Mouse (Mus musculus) MEL (cell line): ENCODE measurements at regions not wholly inside any gene's neighbourhood (a gene's known extent, or its start where the extent isn't known, plus 50 kb on each side); places are given as distances from the start of the nearest gene placed in this dataset.

Source experiments
- DNase-seq: peaks from one replicate; pipeline ENCODE4 v3.0.0; 2011; ENCODE audit warnings: low read depth, low spot score
- H3K27ac ChIP-seq: 2 replicates; pipeline ENCODE4 v1.5.1; 2012; ENCODE audit warnings: low read depth, mild to moderate bottlenecking, control low read depth, low read length, moderate library complexity; ENCODE audit not compliant: control insufficient read depth
- H3K27me3 ChIP-seq, 2 experiments: fragments of 150-350 bp in 1 of 2; sonication (generic) in 1 of 2; 2 replicates each; pipeline ENCODE4 v1.6.1; 2012; ENCODE audit warnings: low read length in 2 of 2, mild to moderate bottlenecking in 2 of 2, improper control_type of control experiment in 1 of 2, moderate library complexity in 1 of 2; ENCODE audit not compliant: insufficient read depth in 2 of 2, control insufficient read depth in 1 of 2
- H3K36me3 ChIP-seq, 2 experiments: 2 replicates each; pipeline ENCODE4 v1.6.1; 2012 to 2014; ENCODE audit warnings: low read length in 2 of 2, improper control_type of control experiment in 1 of 2, inconsistent platforms in 1 of 2, mild to moderate bottlenecking in 1 of 2; ENCODE audit not compliant: insufficient read depth in 2 of 2, control insufficient read depth in 1 of 2
- H3K4me1 ChIP-seq, 2 experiments: fragments of 150-350 bp in 1 of 2; sonication (generic) in 1 of 2; 2 replicates each; pipeline ENCODE4 v1.6.1; 2012; ENCODE audit warnings: low read length in 2 of 2, improper control_type of control experiment in 1 of 2, mild to moderate bottlenecking in 1 of 2; ENCODE audit not compliant: insufficient read depth in 2 of 2, control insufficient read depth in 1 of 2
- H3K4me3 ChIP-seq, 2 experiments: fragments of 150-350 bp in 1 of 2; sonication (generic) in 1 of 2; 2 replicates each; pipeline ENCODE4 v1.5.1; 2012; ENCODE audit warnings: low read depth in 2 of 2, low read length in 2 of 2, mild to moderate bottlenecking in 2 of 2, moderate library complexity in 2 of 2, control low read depth in 1 of 2, improper control_type of control experiment in 1 of 2; ENCODE audit not compliant: control insufficient read depth in 1 of 2, insufficient read depth in 1 of 2
- H3K79me2 ChIP-seq: 2 replicates; pipeline ENCODE4 v1.6.1; 2012; ENCODE audit warnings: mild to moderate bottlenecking, low read length, moderate library complexity; ENCODE audit not compliant: control insufficient read depth, poor library complexity, insufficient read depth
- H3K9ac ChIP-seq: 2 replicates; pipeline ENCODE4 v1.6.1; 2012; ENCODE audit warnings: low read depth, mild to moderate bottlenecking, control low read depth, low read length, moderate library complexity; ENCODE audit not compliant: control insufficient read depth, poor library complexity, severe bottlenecking
- H3K9me3 ChIP-seq: fragments of 150-350 bp; sonication (generic); replicated peaks from 2 replicates; pipeline ENCODE4 v1.6.1; 2012; ENCODE audit warnings: mild to moderate bottlenecking, low read length, improper control_type of control experiment, moderate library complexity; ENCODE audit not compliant: insufficient read depth
- CHD1 ChIP-seq: IDR thresholded peaks from 2 replicates; pipeline ENCODE4 v1.6.1; 2012; ENCODE audit warnings: low read depth, mild to moderate bottlenecking, inconsistent platforms, low read length, improper control_type of control experiment
- CHD2 ChIP-seq: IDR thresholded peaks from 2 replicates; pipeline ENCODE4 v1.6.1; 2011; ENCODE audit warnings: low read length, improper control_type of control experiment
- CTCF ChIP-seq, 3 experiments: IDR thresholded peaks in 2 of 3; conservative IDR thresholded peaks in 1 of 3; 2 replicates each; pipeline ENCODE4 v1.5.1; 2011 to 2012; ENCODE audit warnings: low read length in 3 of 3, low read depth in 2 of 3, mild to moderate bottlenecking in 2 of 3, improper control_type of control experiment in 1 of 3, inconsistent platforms in 1 of 3, mixed read lengths in 1 of 3, moderate library complexity in 1 of 3; ENCODE audit not compliant: control insufficient read depth in 1 of 3, insufficient read depth in 1 of 3, poor library complexity in 1 of 3, severe bottlenecking in 1 of 3
- E2F4 ChIP-seq: IDR thresholded peaks from 2 replicates; pipeline ENCODE4 v1.6.1; 2011; ENCODE audit warnings: low read depth, low read length, improper control_type of control experiment, borderline replicate concordance
- EP300 ChIP-seq, 2 experiments: IDR thresholded peaks; 2 replicates each; pipeline ENCODE4 v1.6.1; 2011; ENCODE audit warnings: improper control_type of control experiment in 2 of 2, low read length in 2 of 2, low read depth in 1 of 2, mild to moderate bottlenecking in 1 of 2
- ETS1 ChIP-seq: IDR thresholded peaks from 2 replicates; pipeline ENCODE4 v1.6.1; 2012; ENCODE audit warnings: low read depth, mild to moderate bottlenecking, inconsistent platforms, low read length, improper control_type of control experiment, moderate library complexity
- GATA1 ChIP-seq: IDR thresholded peaks from 2 replicates; pipeline ENCODE4 v1.6.1; 2011; ENCODE audit warnings: low read depth, low read length, improper control_type of control experiment
- KAT2A ChIP-seq: conservative IDR thresholded peaks from 2 replicates; pipeline ENCODE4 v1.6.1; 2012; ENCODE audit warnings: low read depth, low read length, improper control_type of control experiment, inconsistent platforms
- MAFK ChIP-seq: IDR thresholded peaks from 2 replicates; pipeline ENCODE4 v1.6.1; 2011; ENCODE audit warnings: low read depth, mild to moderate bottlenecking, low read length, improper control_type of control experiment, borderline replicate concordance
- MAZ ChIP-seq: IDR thresholded peaks from 2 replicates; pipeline ENCODE4 v1.6.1; 2012; ENCODE audit warnings: low read depth, mild to moderate bottlenecking, inconsistent platforms, low read length, improper control_type of control experiment
- NRF1 ChIP-seq: IDR thresholded peaks from 2 replicates; pipeline ENCODE4 v1.6.1; 2014; ENCODE audit warnings: low read depth, mild to moderate bottlenecking, inconsistent platforms, low read length, improper control_type of control experiment, moderate library complexity; ENCODE audit not compliant: poor library complexity, insufficient read depth, severe bottlenecking
- POLR2A ChIP-seq, 2 experiments: IDR thresholded peaks; 2 replicates each; pipeline ENCODE4 v1.6.1; 2011 to 2012; ENCODE audit warnings: low read length in 2 of 2, mild to moderate bottlenecking in 2 of 2, control low read depth in 1 of 2, improper control_type of control experiment in 1 of 2, low read depth in 1 of 2, moderate library complexity in 1 of 2; ENCODE audit not compliant: control insufficient read depth in 1 of 2, insufficient read depth in 1 of 2, poor library complexity in 1 of 2
- RAD21 ChIP-seq: IDR thresholded peaks from 2 replicates; pipeline ENCODE4 v1.6.1; 2011; ENCODE audit warnings: mild to moderate bottlenecking, low read depth, low read length, improper control_type of control experiment
- SMC3 ChIP-seq: IDR thresholded peaks from 2 replicates; pipeline ENCODE4 v1.6.1; 2011; ENCODE audit warnings: low read depth, low read length, improper control_type of control experiment
- TAL1 ChIP-seq: IDR thresholded peaks from 2 replicates; pipeline ENCODE4 v1.6.1; 2012; ENCODE audit warnings: mild to moderate bottlenecking, inconsistent platforms, low read length, moderate library complexity, mixed read lengths
- TBP ChIP-seq: IDR thresholded peaks from 2 replicates; pipeline ENCODE4 v1.8.0; 2011; ENCODE audit warnings: low read depth, low read length, improper control_type of control experiment
- UBTF ChIP-seq: IDR thresholded peaks from 2 replicates; pipeline ENCODE4 v1.6.1; 2012; ENCODE audit warnings: low read depth, mild to moderate bottlenecking, inconsistent platforms, low read length, improper control_type of control experiment, moderate library complexity, borderline replicate concordance; ENCODE audit not compliant: insufficient read depth
- USF1 ChIP-seq: IDR thresholded peaks from 2 replicates; pipeline ENCODE4 v1.6.1; 2014; ENCODE audit warnings: low read depth, mild to moderate bottlenecking, inconsistent platforms, low read length, improper control_type of control experiment, moderate library complexity
- USF2 ChIP-seq, 2 experiments: IDR thresholded peaks; 2 replicates each; pipeline ENCODE4 v1.6.1; 2011 to 2012; ENCODE audit warnings: improper control_type of control experiment in 2 of 2, low read length in 2 of 2, borderline replicate concordance in 1 of 2, inconsistent platforms in 1 of 2, low read depth in 1 of 2, mild to moderate bottlenecking in 1 of 2; ENCODE audit not compliant: insufficient read depth in 1 of 2
- ZC3H11A ChIP-seq: IDR thresholded peaks from 2 replicates; pipeline ENCODE4 v1.6.1; 2012; ENCODE audit warnings: low read depth, mild to moderate bottlenecking, inconsistent platforms, low read length, improper control_type of control experiment
- ZMIZ1 ChIP-seq: IDR thresholded peaks from 2 replicates; pipeline ENCODE4 v1.6.1; 2012; ENCODE audit warnings: low read depth, mild to moderate bottlenecking, inconsistent platforms, low read length, improper control_type of control experiment, moderate library complexity
- ZNF384 ChIP-seq: IDR thresholded peaks from 2 replicates; pipeline ENCODE4 v1.6.1; 2012; ENCODE audit warnings: low read depth, mild to moderate bottlenecking, inconsistent platforms, low read length, improper control_type of control experiment

DNA sequence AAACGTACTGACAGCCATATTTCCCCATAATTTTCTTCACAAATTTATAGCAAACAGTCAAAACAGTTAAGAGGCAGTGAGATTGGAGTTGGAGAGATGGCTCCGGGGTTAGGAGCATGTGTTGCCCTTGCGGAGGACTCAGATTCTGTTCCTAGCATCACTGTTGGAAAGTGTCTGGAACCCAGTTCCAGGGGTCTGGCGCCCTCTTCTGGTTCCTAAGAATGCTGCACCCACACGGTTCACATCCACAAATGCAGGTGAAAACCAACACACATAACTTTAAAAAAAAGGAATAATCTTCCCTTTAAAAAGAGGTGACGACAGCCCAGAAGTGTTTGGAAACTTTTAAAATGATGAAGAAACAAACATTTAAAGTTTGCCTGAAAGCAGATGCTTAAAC, 129.1 kb upstream of the Ankrd50 start:
- H3K27me3 ChIP-seq, result no peaks in the 10 kb centered on the region
- H3K36me3 ChIP-seq, result no peaks in the 10 kb centered on the region
- no peaks in the 10 kb centered on the region for H3K79me2 ChIP-seq
- no peak overlapping the region for H3K27ac ChIP-seq
- no peak overlapping the region for H3K4me3 ChIP-seq
- DNase-seq, result no peak
- H3K9ac ChIP-seq, result no peak overlapping the region
- H3K9me3 ChIP-seq, result no peaks in the 10 kb centered on the region
- TF ChIP-seq USF1 (no peak), GATA1 (no peak), UBTF (no peak), ZMIZ1 (no peak), ETS1 (no peak)
- no peaks in the 10 kb centered on the region for H3K4me1 ChIP-seq

DNA sequence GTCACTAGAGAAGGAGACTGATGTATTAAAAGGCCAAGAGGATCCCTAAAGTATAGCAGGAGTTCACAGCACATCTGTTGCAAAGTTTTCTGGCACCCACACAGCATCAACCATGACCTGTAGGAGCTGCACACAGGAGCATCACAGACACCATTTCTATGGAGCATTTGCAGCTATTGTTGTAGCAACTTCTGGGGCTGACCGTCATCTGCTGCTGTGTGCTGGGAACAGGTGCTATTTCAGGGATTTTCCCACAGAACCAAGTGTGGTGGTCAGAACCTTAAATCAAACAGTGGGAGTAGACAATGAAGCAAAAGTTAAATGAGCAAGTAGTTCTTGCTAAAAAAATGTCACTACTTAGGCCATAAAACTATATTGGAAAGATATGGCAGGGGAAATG, 106.9 kb upstream of the Ankrd50 start:
- Histone ChIP-seq H3K79me2 (no peaks in the 10 kb centered on the region), H3K27ac (no peak overlapping the region), H3K36me3 (no peaks in the 10 kb centered on the region), H3K9ac (no peak overlapping the region), H3K4me1 (no peaks in the 10 kb centered on the region), H3K9me3 (no peaks in the 10 kb centered on the region), H3K4me3 (no peak overlapping the region), H3K27me3 (no peaks in the 10 kb centered on the region)
- no peak for DNase-seq
- TF ChIP-seq E2F4 (no peak), ZMIZ1 (no peak), ETS1 (no peak), ZNF384 (no peak), TAL1 (no peak), KAT2A (no peak), USF2 (IDR thresholded peaks at IDR 0.05; ENCODE audit: borderline replicate concordance in 1 of 2, insufficient read depth in 1 of 2, low read depth in 1 of 2, low read length in 2 of 2) (no peak)

DNA sequence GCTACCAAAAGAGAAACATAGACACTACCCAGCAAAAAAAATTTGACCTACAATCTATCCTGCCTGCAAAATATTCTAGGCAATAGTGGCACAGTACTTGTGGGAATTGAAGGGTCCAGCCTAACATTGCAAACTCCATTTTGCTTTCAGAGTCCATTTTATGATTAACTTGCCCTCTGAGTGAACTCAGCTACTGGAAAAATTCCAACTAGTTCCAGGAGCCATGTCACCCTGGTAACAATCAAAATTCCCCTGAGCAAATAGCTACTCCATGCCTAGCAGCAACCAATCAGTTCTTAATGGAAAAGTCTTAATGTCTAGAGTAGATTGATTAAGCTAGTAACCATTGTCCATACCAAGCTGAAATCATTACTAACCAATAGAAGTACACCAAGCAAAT, 104.3 kb upstream of the Ankrd50 start:
- H3K4me1 ChIP-seq, result no peaks in the 10 kb centered on the region
- H3K9ac ChIP-seq, result no peak overlapping the region
- no peaks in the 10 kb centered on the region for H3K36me3 ChIP-seq
- H3K27ac ChIP-seq, result no peak overlapping the region
- DNase-seq, result no peak
- TF ChIP-seq SMC3 (no peak), CTCF (IDR thresholded peaks at IDR 0.05 in 2 of 3, conservative IDR thresholded peaks at IDR 0.05 in 1 of 3; ENCODE audit: control insufficient read depth in 1 of 3, insufficient read depth in 1 of 3, low read depth in 2 of 3, low read length in 3 of 3, poor library complexity in 1 of 3, severe bottlenecking in 1 of 3) (no peak), ZMIZ1 (no peak), ZC3H11A (no peak), UBTF (no peak), ETS1 (no peak), MAZ (no peak), TBP (no peak), CHD2 (no peak), USF1 (no peak), NRF1 (no peak), CHD1 (no peak), RAD21 (no peak), MAFK (no peak), POLR2A (IDR thresholded peaks at IDR 0.05; ENCODE audit: control insufficient read depth in 1 of 2, insufficient read depth in 1 of 2, low read depth in 1 of 2, low read length in 2 of 2, poor library complexity in 1 of 2) (no peak), EP300 (IDR thresholded peaks at IDR 0.05; ENCODE audit: low read depth in 1 of 2, low read length in 2 of 2) (no peak)
- H3K79me2 ChIP-seq, result no peaks in the 10 kb centered on the region
- H3K27me3 ChIP-seq, result no peaks in the 10 kb centered on the region
- no peaks in the 10 kb centered on the region for H3K9me3 ChIP-seq
- H3K4me3 ChIP-seq, result no peak overlapping the region
